Mouse (Mus musculus): ENCODE data around the gene Tlx3. TPM values are rescaled to one million over a fixed set of nuclear protein-coding genes. Genes with fewer than 3 reads are reported as not detected.

Tlx3 gene
- polyA plus RNA-seq, 1 experiment, result not detected

- DNase-seq (ENCODE audit: low read depth), result no peak
Measured at GRCm38 (mm10) chr11:33197133-33197514, 6.3 kb downstream of the Tlx3 start.

- DNase-seq (ENCODE audit: low read depth), result no peak
Measured at GRCm38 (mm10) chr11:33196447-33197132, 6.8 kb downstream of the Tlx3 start.

GRCm38 (mm10) chr11:33195531-33196446, 7.6 kb downstream of the Tlx3 start:
- no peak for DNase-seq (ENCODE audit: low read depth)

DNA sequence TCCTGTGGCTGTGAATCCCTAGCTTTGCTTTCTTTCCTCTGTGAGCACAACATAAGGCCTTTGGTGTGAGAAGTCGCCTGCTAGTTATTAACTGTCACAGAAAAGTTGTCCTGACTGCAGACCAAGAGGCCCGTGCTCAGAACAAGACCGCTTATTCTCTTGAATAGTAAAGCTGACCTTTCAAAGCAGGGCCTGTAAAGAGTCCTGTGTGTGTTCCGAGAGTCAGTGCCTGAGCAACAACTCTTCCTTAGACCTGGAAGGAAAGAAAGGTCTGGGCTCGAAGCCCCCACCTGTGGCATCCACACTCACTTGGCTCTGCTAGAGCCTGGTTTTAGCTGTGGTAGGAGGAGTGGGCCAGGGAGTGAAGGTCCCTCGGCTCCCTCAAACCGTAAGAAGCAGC, 8.3 kb downstream of the Tlx3 start:
- no peak for DNase-seq (ENCODE audit: low read depth)

- no peak for DNase-seq (ENCODE audit: low read depth)
Measured at GRCm38 (mm10) chr11:33193695-33194094, 9.7 kb downstream of the Tlx3 start.

DNA sequence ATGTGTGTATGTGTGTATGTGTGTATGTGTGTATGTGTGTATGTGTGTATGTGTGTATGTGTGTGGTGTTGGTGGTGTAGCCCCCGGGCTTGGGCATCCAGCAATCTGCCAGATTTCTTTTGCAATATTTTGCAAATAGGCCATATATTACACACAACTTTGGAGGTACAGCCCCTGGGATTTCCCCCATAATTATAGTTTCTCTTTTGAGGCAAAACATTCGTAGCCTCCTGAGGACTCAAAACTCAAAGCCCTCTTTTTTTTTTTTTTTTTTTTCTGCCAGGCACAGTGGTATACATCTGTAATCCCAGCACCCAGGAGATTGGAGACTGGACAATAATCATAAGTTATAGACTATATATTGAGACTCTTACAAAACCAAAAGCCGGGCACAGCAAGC, 21.6 kb downstream of the Tlx3 start:
- no peak for DNase-seq (ENCODE audit: low read depth)

DNA sequence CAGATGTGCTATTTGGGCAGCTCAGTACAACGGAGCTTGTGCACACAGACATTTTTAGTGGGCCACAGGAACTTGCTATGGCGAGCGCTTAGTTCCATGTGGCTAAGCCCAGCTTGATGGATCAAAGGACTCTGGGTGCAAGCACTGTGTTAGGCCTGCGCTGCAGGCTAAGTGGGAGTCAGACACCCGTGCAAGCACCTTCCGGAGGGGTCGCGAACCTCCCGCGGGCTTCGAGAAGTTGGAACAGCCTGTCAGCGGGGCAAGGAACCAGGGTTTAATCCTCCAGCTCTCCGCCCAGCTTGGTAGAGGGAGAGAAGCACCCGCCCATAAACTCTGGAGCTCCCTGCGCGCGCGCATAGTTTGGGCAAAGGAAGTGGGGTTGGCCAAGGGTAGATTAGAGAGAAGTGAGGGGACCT, 22.7 kb downstream of the Tlx3 start:
- no peak for DNase-seq (ENCODE audit: low read depth)

GRCm38 (mm10) chr11:33179802-33180201, 23.6 kb downstream of the Tlx3 start:
- no peak for DNase-seq (ENCODE audit: low read depth)

GRCm38 (mm10) chr11:33176525-33177245, 26.7 kb downstream of the Tlx3 start:
- DNase-seq (ENCODE audit: low read depth), result no peak

DNA sequence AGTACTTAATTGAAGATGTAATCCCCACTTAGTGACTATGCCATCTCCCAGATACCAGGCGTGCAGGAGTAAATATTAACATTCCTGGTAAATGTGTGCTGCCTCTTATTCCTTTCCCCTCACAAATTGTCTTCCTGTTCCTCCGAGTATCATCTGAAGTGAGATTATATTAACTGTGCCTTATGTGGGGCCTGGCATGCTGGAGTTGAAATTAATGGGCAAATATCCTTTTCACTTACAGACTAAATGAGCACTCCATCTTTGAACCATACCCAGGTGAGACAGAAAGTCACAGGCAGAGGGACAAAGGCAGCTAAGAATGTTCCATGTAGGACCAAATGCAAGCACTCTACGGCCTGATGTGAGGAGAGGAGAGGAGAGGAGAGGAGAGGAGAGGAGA, 27.6 kb downstream of the Tlx3 start:
- no peak for DNase-seq (ENCODE audit: low read depth)

- no peak for DNase-seq (ENCODE audit: low read depth)
Measured at GRCm38 (mm10) chr11:33170489-33170888, 32.9 kb downstream of the Tlx3 start.

DNA sequence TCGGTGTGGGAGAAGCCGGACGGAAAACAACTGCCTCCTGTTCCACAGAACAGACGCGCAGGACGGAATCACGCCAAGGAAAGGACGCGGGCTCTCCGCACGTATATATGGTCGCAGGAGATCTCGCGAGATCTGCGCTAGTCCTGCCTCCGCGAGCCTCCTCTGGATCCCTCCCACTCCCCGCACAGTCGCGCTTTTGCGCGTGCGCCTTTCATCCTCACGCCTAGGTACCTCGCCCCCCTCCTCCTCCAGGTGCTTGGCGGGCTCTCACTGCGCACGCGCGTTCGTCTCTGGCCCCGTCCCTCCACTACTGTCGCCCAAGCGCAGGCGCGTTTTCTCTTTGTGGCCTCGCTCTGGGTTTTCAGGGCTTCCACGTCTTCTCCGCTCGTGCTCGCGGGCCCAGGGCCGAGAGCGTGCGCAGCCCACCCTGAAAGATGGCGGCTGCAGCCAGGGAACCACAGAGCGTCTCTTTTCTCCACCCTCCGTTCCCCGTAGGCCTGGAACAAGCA, 40.3 kb downstream of the Tlx3 start, which contains the start of gene Npm1:
Gene Npm1, minus strand, starts transcription at position 209 of the 509 bp plus-strand sequence.
- peak; percentile 62 for DNase-seq (ENCODE audit: low read depth)

DNA sequence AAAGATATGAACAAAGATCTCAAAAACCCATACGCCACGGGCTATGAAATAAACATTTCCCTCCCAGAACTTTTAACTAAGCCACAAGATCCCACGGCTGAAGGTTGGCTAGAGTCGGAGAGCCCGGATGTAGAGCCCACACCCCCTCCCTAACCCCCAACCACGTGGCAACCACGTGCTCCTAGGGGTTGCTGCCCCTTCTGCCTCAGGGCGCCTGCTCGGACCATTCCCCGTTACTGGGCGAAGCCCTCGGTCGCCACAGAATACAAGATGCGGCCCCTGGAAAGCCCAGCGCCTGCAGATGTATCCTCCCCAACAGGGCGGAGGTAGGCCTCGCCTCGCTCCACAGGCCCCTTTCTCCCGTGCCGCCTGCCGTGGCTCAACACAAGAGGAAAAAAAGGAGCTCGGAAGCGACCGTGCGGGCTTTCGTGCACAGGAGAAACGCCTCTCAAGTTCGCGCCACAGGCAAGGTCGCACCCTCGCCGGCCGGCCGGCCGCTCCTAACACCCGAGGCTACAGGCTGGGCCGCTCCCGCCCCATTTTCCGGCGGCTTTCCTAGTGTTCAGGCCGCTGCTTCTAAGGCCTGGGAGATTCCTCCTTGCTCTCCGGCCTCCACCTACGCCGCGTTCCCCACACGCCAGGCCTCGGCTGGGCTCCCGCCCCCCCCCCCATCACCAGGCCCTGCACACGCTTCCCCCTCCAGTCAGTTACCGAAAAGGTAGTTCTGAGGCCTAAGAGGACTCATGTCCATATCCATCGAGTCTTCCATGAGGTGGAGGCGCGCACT, 41.0 kb downstream of the Tlx3 start:
- DNase-seq (ENCODE audit: low read depth), result no peak

- DNase-seq (ENCODE audit: low read depth), result no peak
Measured at GRCm38 (mm10) chr11:33159741-33160140, 43.6 kb downstream of the Tlx3 start.

- no peak for DNase-seq (ENCODE audit: low read depth)
Measured at GRCm38 (mm10) chr11:33157453-33158196, 45.8 kb downstream of the Tlx3 start.

DNA sequence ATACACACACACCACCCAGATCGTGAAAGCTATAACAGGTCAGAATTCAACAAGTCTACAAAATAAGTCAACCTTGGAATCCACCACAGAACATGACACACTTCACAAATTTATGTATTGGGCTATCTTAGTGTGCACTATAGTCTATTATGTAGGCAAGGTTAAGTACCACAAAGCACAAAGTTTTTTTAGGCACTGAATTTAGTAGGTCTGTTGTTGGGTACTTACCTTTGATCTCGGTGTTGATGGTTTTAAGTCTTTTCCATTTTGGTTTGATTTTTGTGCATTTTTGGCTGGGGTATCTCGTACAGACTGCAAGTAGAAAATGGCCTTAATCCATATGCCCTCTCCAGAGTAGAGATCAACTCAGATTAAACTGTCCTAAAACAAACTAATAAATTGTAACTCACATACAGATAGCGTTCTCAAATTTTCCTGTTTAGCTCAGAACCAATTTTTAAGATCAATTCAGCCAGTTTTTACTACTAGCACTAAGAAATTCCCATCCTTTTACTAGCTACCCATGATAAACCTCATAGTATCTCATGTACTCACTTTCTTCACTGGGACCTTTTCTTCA, 46.9 kb downstream of the Tlx3 start:
- no peak for DNase-seq (ENCODE audit: low read depth)

GRCm38 (mm10) chr11:33154459-33154858, 48.9 kb downstream of the Tlx3 start:
- no peak for DNase-seq (ENCODE audit: low read depth)

GRCm38 (mm10) chr11:33152997-33153396, 50.4 kb downstream of the Tlx3 start:
- no peak for DNase-seq (ENCODE audit: low read depth)

DNA sequence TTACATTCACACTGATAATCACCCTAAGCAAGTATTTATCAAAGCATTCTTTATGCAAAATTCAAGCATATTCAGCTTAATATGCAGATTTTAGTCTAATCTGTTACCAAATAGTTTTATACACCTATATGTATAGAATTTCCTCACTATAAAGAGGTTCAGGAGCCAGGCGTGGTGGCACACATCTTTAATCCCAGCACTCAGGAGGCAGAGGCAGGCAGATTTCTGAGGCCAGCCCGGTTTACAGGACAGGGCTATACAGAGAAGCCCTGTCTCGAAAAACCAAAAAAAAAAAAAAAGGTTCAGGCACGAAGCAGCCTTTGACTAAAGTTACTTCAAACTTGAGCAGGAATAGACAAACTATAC, 51.6 kb downstream of the Tlx3 start:
- no peak for DNase-seq (ENCODE audit: low read depth)

GRCm38 (mm10) chr11:33151128-33151779, 52.1 kb downstream of the Tlx3 start:
- no peak for DNase-seq (ENCODE audit: low read depth)

All from gonadal fat pad, adult 2 months (tissue).